ENCODE assay signal across 9 mouse cellular contexts in the genomic region with DNA sequence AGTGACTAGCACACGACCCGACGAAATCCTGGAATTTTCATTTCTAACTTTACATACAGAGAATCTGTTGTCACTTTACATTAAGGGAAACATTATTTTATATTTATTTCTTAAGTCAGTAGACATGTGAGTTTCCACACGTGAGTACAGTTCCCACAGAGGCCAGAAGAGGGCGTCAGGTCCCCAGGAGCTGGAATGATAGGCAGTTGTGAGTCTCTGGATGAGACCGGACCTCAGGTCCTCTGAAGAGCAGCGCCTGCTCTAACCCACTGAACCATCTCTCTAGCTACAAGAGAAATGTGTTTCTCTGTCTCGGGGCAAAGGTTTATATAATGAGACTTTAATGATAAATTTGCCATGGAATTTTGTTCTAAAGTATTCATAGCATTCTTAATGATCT.
DNase-seq lines count a peak whose midpoint lies in the region; ATAC-seq and TF ChIP-seq lines count a peak whose summit lies in the region.
"Had no signal": no experiment of that assay in that cellular context is flagged by ENCODE, and none has a peak within 500 bp of the region (broad histone marks: within the 10 kb centered on the region; RNA-seq: fewer than 3 reads in every experiment).

No protein-coding gene starts in this region.

- H3K27ac ChIP-seq in left cerebral cortex, adult 2 months = no peak overlapping the region
- H3K27ac ChIP-seq: embryonic facial prominence, embryonic 13.5 days had no signal

- peak; percentile 37 for TF ChIP-seq CTCF in left cerebral cortex, adult 2 months (IDR thresholded peaks at IDR 0.05)

- no peak overlapping the region for H3K4me3 ChIP-seq in left cerebral cortex, adult 2 months
- H3K4me3 ChIP-seq: embryonic facial prominence, embryonic 13.5 days had no signal

- intact Hi-C loops in left cerebral cortex, adult 2 months (cut with DNase I) = no loop called here
- intact Hi-C loops in left cerebral cortex, postnatal 14 days (cut with DNase I) = no loop called here

- peak; percentile 13 to 32 for DNase-seq in adrenal gland, adult (ENCODE audit: inconsistent age in 2 of 2, low spot score in 1 of 2)
- DNase-seq in adrenal gland, postnatal 4 days (ENCODE audit: low spot score in 2 of 2) = no peak
- no peak for DNase-seq in left cerebral cortex, adult 2 months (ENCODE audit: extremely low spot score in 1 of 2, low spot score in 2 of 2)
- DNase-seq in left cerebral cortex, postnatal 14 days (ENCODE audit: low spot score in 2 of 2) = no peak
- DNase-seq in R1 (ENCODE audit: low read depth, low spot score) = peak; percentile 69
- no peak for DNase-seq in layer of hippocampus, postnatal 36 days

- peak; percentile 72 for ATAC-seq in megakaryocyte progenitor cell, adult 5-6 weeks (replicated peaks; ENCODE audit: poor library complexity)
- no peak for ATAC-seq in frontal cortex, adult (ENCODE audit: low TSS enrichment)

Comparison
In these comparisons a context has a peak if more than half of its experiments do, and no peak if none do; other contexts are left out.
1. DNase-seq: peak in adrenal gland, adult (2 of 2) and R1 (single experiment); none in adrenal gland, postnatal 4 days (0 of 2), left cerebral cortex, adult 2 months (0 of 2), left cerebral cortex, postnatal 14 days (0 of 2) and layer of hippocampus, postnatal 36 days (0 of 2).